Comparison of ENCODE assay signal across 14 mouse cellular contexts in genomic region chr8:6207617-6208349, GRCm38 (mm10).
DNase-seq lines count a peak whose midpoint lies in the region; ATAC-seq and TF ChIP-seq lines count a peak whose summit lies in the region.
"Had no signal": no experiment of that assay in that cellular context is flagged by ENCODE, and none has a peak within 500 bp of the region (broad histone marks: within the 10 kb centered on the region; RNA-seq: fewer than 3 reads in every experiment).

No protein-coding gene starts in this region.

- no peaks in the 10 kb centered on the region for H3K79me2 ChIP-seq in heart, adult 2 months (replicated peaks; ENCODE audit: control insufficient read depth, insufficient read depth, low read length)

- H3K9ac ChIP-seq in forebrain, embryonic 11.5 days (ENCODE audit: low read length) = no peak overlapping the region
- H3K9ac ChIP-seq in forebrain, embryonic 12.5 days = no peak overlapping the region
- no peak overlapping the region for H3K9ac ChIP-seq in hindbrain, postnatal 0 days (replicated peaks; ENCODE audit: low read length)
- no peak overlapping the region for H3K9ac ChIP-seq in neural tube, embryonic 12.5 days
- H3K9ac ChIP-seq in heart, adult 2 months (ENCODE audit: low read depth, low read length) = no peak overlapping the region
- H3K9ac ChIP-seq: heart, embryonic 13.5 days; liver, embryonic 14.5 days had no signal

- H3K4me3 ChIP-seq in forebrain, embryonic 11.5 days (ENCODE audit: low read depth, low read length) = no peak overlapping the region
- H3K4me3 ChIP-seq in forebrain, embryonic 10.5 days = no peak overlapping the region
- H3K4me3 ChIP-seq in forebrain, embryonic 12.5 days (replicated peaks) = no peak overlapping the region
- H3K4me3 ChIP-seq in hindbrain, postnatal 0 days (ENCODE audit: low read length) = no peak overlapping the region
- H3K4me3 ChIP-seq in neural tube, embryonic 12.5 days = no peak overlapping the region
- no peak overlapping the region for H3K4me3 ChIP-seq in heart, adult 2 months
- H3K4me3 ChIP-seq: heart, embryonic 13.5 days had no signal

- no peak for TF ChIP-seq EP300 in heart, adult 2 months (IDR thresholded peaks at IDR 0.05; ENCODE audit: insufficient read depth, low read depth, low read length)

- no peaks in the 10 kb centered on the region for H3K27me3 ChIP-seq in forebrain, embryonic 11.5 days (ENCODE audit: control insufficient read depth, insufficient read depth, low read length)
- H3K27me3 ChIP-seq in forebrain, embryonic 10.5 days (ENCODE audit: poor library complexity, severe bottlenecking) = no peaks in the 10 kb centered on the region
- no peaks in the 10 kb centered on the region for H3K27me3 ChIP-seq in forebrain, embryonic 12.5 days
- no peaks in the 10 kb centered on the region for H3K27me3 ChIP-seq in hindbrain, postnatal 0 days (ENCODE audit: insufficient read depth, low read length)
- no peaks in the 10 kb centered on the region for H3K27me3 ChIP-seq in neural tube, embryonic 12.5 days (replicated peaks)
- no peaks in the 10 kb centered on the region for H3K27me3 ChIP-seq in heart, adult 2 months (ENCODE audit: control insufficient read depth, insufficient read depth, low read length)
- H3K27me3 ChIP-seq: heart, embryonic 13.5 days had no signal

- no peak for TF ChIP-seq POLR2A in heart, adult 2 months (IDR thresholded peaks at IDR 0.05; ENCODE audit: insufficient read depth, low read depth, low read length)

- H3K27ac ChIP-seq in forebrain, embryonic 11.5 days (ENCODE audit: low read depth, low read length) = no peak overlapping the region
- no peak overlapping the region for H3K27ac ChIP-seq in forebrain, embryonic 10.5 days
- H3K27ac ChIP-seq in forebrain, embryonic 12.5 days = peak overlapping the region; percentile 36; the same call in 1 of the 2 replicates
- H3K27ac ChIP-seq in hindbrain, postnatal 0 days = peak overlapping the region; percentile 2; the same call in 1 of the 2 replicates
- H3K27ac ChIP-seq in neural tube, embryonic 12.5 days = 0 out of 2 replicates have a peak overlapping the region, but pooled peaks have one; percentile 1
- H3K27ac ChIP-seq in heart, adult 2 months = no peak overlapping the region
- H3K27ac ChIP-seq: heart, embryonic 13.5 days; liver, embryonic 14.5 days; macrophage had no signal

- intact Hi-C loops in heart, adult 2 months (cut with DNase I) = no loop called here

- no peak overlapping the region for H3K4me2 ChIP-seq in forebrain, embryonic 11.5 days (ENCODE audit: low read depth, low read length, severe bottlenecking)
- H3K4me2 ChIP-seq in forebrain, embryonic 12.5 days = no peak overlapping the region
- H3K4me2 ChIP-seq in hindbrain, postnatal 0 days (ENCODE audit: low read depth, low read length) = no peak overlapping the region
- no peak overlapping the region for H3K4me2 ChIP-seq in neural tube, embryonic 12.5 days (replicated peaks)
- H3K4me2 ChIP-seq: heart, embryonic 13.5 days had no signal

- DNase-seq in forebrain, embryonic 11.5 days (ENCODE audit: low spot score) = no peak
- no peak for DNase-seq in forebrain, embryonic 10.5 days (ENCODE audit: extremely low spot score, low spot score)
- peak; percentile 23 for DNase-seq in hindbrain, postnatal 0 days (ENCODE audit: low spot score)
- DNase-seq in heart, adult 9 months (ENCODE audit: low spot score in 2 of 2) = no peak
- DNase-seq in heart, adult 2 months = no peak
- no peak for DNase-seq in natural killer cell, adult 2 months (ENCODE audit: low spot score in 2 of 2)
- DNase-seq: adrenal gland, postnatal 36 days; thymus, postnatal 4 days had no signal

- 0 out of 2 replicates have a peak, but pooled peaks cover 4% of the 10 kb centered on the region for H3K4me1 ChIP-seq in forebrain, embryonic 11.5 days (replicated peaks; ENCODE audit: control insufficient read depth, insufficient read depth, low read length)
- H3K4me1 ChIP-seq in forebrain, embryonic 10.5 days = peaks cover 7% of the 10 kb centered on the region
- H3K4me1 ChIP-seq in forebrain, embryonic 12.5 days = peaks cover 6% of the 10 kb centered on the region; the same call in 1 of the 2 replicates
- H3K4me1 ChIP-seq in hindbrain, postnatal 0 days (ENCODE audit: insufficient read depth, low read length) = no peaks in the 10 kb centered on the region
- no peaks in the 10 kb centered on the region for H3K4me1 ChIP-seq in neural tube, embryonic 12.5 days
- H3K4me1 ChIP-seq in heart, adult 2 months (ENCODE audit: control insufficient read depth, insufficient read depth, low read length) = no peaks in the 10 kb centered on the region
- H3K4me1 ChIP-seq: heart, embryonic 13.5 days had no signal

- ATAC-seq in forebrain, embryonic 11.5 days (replicated peaks; ENCODE audit: low FRiP score) = peak; percentile 81
- ATAC-seq in forebrain, embryonic 12.5 days (ENCODE audit: low FRiP score) = peak; percentile 84; the same call in 1 of the 2 replicates
- ATAC-seq in hindbrain, postnatal 0 days = peak; percentile 87
- ATAC-seq in neural tube, embryonic 12.5 days (ENCODE audit: low FRiP score, low read depth) = peak; percentile 69; the same call in 1 of the 2 replicates
- ATAC-seq: intestine, postnatal 0 days had no signal

- WGBS in forebrain, embryonic 11.5 days = 31% methylated on average over 2 of the region's 2 CpGs
- WGBS in forebrain, embryonic 10.5 days = 39% methylated on average over 2 of the region's 2 CpGs
- WGBS in forebrain, embryonic 12.5 days = 32% methylated on average over 2 of the region's 2 CpGs
- WGBS in hindbrain, postnatal 0 days = 19% methylated on average over 2 of the region's 2 CpGs
- WGBS in neural tube, embryonic 12.5 days = 22% methylated on average over 2 of the region's 2 CpGs
- WGBS in heart, adult 2 months = 60% methylated on average over 2 of the region's 2 CpGs

- no peak for TF ChIP-seq CTCF in hindbrain, postnatal 0 days (IDR thresholded peaks at IDR 0.05; ENCODE audit: low read depth)
- TF ChIP-seq CTCF in heart, adult 2 months (IDR thresholded peaks at IDR 0.05) = no peak

- H3K36me3 ChIP-seq in forebrain, embryonic 11.5 days (ENCODE audit: control insufficient read depth, insufficient read depth, low read length) = no peaks in the 10 kb centered on the region
- H3K36me3 ChIP-seq in forebrain, embryonic 10.5 days (replicated peaks) = no peaks in the 10 kb centered on the region
- no peaks in the 10 kb centered on the region for H3K36me3 ChIP-seq in forebrain, embryonic 12.5 days (replicated peaks)
- no peaks in the 10 kb centered on the region for H3K36me3 ChIP-seq in hindbrain, postnatal 0 days (ENCODE audit: insufficient read depth, low read length)
- H3K36me3 ChIP-seq in neural tube, embryonic 12.5 days = no peaks in the 10 kb centered on the region
- H3K36me3 ChIP-seq in heart, adult 2 months (ENCODE audit: control insufficient read depth, insufficient read depth, low read length) = no peaks in the 10 kb centered on the region
- H3K36me3 ChIP-seq: heart, embryonic 13.5 days had no signal

- no peaks in the 10 kb centered on the region for H3K9me3 ChIP-seq in forebrain, embryonic 11.5 days (ENCODE audit: control insufficient read depth, low read length)
- no peaks in the 10 kb centered on the region for H3K9me3 ChIP-seq in forebrain, embryonic 10.5 days
- H3K9me3 ChIP-seq in forebrain, embryonic 12.5 days = no peaks in the 10 kb centered on the region
- H3K9me3 ChIP-seq in hindbrain, postnatal 0 days (ENCODE audit: low read length) = no peaks in the 10 kb centered on the region
- no peaks in the 10 kb centered on the region for H3K9me3 ChIP-seq in neural tube, embryonic 12.5 days
- H3K9me3 ChIP-seq: heart, embryonic 13.5 days had no signal

Comparison
In these comparisons a context has a peak if more than half of its experiments do, and no peak if none do; other contexts are left out.
1. H3K27ac ChIP-seq: peak in forebrain, embryonic 12.5 days (single experiment), hindbrain, postnatal 0 days (single experiment) and neural tube, embryonic 12.5 days (single experiment); none in forebrain, embryonic 11.5 days (single experiment), forebrain, embryonic 10.5 days (single experiment) and heart, adult 2 months (single experiment).
2. Peak in every context shown above with its lines, with median percentiles within 50 percentile points of each other: ATAC-seq.